Mouse (Mus musculus): ENCODE measurements around the gene Gatd1.

- TF ChIP-seq CTCF (IDR thresholded peaks at IDR 0.05; ENCODE audit: low read depth) (no peak), EP300 (IDR thresholded peaks at IDR 0.05; ENCODE audit: low read depth) (no peak)
Observed at GRCm38 (mm10) chr7:141453636-141454035, 39.7 kb upstream of the Gatd1 start.
